Comparison of ENCODE assay signal across 10 mouse cellular contexts in the genomic region with DNA sequence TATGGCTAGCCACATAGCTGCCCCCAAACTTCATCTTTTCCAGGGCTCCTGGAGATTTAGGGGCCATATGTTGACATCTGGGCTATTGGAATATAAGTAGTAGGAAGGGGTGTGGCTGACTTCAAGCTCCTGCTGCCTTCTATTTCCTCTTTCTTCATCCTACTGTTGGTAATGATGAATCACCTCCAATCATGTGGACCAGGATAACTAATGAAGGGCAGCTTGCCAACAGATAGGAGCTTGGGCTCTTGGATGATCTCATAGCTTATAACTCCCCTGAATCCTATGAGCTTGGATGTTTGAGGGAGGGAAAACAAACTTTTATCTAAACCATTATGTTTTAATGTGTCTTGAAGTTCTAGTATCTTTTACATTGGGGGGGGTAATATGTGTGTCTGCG.
"Had no signal": no experiment of that assay in that cellular context is flagged by ENCODE, and none has a peak within 500 bp of the region (broad histone marks: within the 10 kb centered on the region; RNA-seq: fewer than 3 reads in every experiment).

No protein-coding gene starts in this region.

- DNase-seq: kidney, postnatal 10 days; liver; liver, embryonic 13.5 days; liver, postnatal 0 days; lung, postnatal 36 days; thymus, adult 2 months; thymus, postnatal 25 days had no signal

- H3K36me3 ChIP-seq: limb, embryonic 12.5 days; liver, embryonic 13.5 days; lung, embryonic 15.5 days; midbrain, embryonic 13.5 days had no signal

- H3K27me3 ChIP-seq: limb, embryonic 12.5 days; liver, embryonic 13.5 days; lung, embryonic 15.5 days; midbrain, embryonic 13.5 days had no signal

- H3K4me2 ChIP-seq: limb, embryonic 12.5 days; liver, embryonic 13.5 days; lung, embryonic 15.5 days; midbrain, embryonic 13.5 days had no signal

- H3K9me3 ChIP-seq: limb, embryonic 12.5 days; liver, embryonic 13.5 days; lung, embryonic 15.5 days; midbrain, embryonic 13.5 days had no signal

- H3K4me1 ChIP-seq: liver, embryonic 13.5 days; lung, embryonic 15.5 days; midbrain, embryonic 13.5 days had no signal

- H3K9ac ChIP-seq: limb, embryonic 12.5 days; liver, embryonic 13.5 days; liver, postnatal 0 days; lung, embryonic 15.5 days; midbrain, embryonic 13.5 days had no signal

- ATAC-seq: liver, postnatal 0 days; midbrain, embryonic 13.5 days had no signal

- H3K4me3 ChIP-seq: limb, embryonic 12.5 days; liver, embryonic 13.5 days; lung, embryonic 15.5 days; midbrain, embryonic 13.5 days had no signal

- H3K27ac ChIP-seq: limb, embryonic 12.5 days; liver, embryonic 13.5 days; lung, embryonic 15.5 days; midbrain, embryonic 13.5 days had no signal
